Mouse (Mus musculus): Measurements from ENCODE around the gene Snrpb2. TPM values are rescaled to one million over a fixed set of nuclear protein-coding genes. Genes with fewer than 3 reads are reported as not detected.

Snrpb2 gene
- total RNA-seq (2022) = 10 to 100 TPM; 15.2 to 23.5 (median 16.9) TPM

GRCm38 (mm10) chr2:143062812-143063792 is at the start of gene Snrpb2:
Gene Snrpb2, plus strand, starts transcription at chr2:143063039.
- DNase-seq (ENCODE audit: low spot score) = peak; percentile 88

DNA sequence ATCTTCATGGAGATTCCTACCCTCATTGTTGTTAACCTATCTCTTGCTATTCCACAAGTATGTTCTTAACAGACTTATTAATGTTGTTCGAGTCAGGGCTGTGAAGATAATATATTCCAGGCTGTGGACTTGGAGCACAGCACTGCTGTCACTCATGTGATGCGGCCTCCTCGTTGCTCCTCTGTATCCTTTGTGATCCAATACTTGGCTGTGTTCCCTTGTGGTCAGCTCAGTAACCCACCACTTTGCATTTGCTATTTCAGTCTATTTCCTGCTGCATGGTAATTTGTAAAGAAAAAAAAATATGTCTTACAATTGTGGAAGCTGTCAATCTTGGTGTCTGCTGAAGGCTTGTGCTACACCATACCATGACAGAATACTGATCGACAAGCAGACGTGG is 49.8 kb upstream of the Snrpb2 start:
- no peak for DNase-seq (ENCODE audit: low spot score)

- no peak for DNase-seq (ENCODE audit: low spot score)
Measured at GRCm38 (mm10) chr2:143018084-143018483, 44.8 kb upstream of the Snrpb2 start.

- DNase-seq (ENCODE audit: low spot score) = no peak
Measured at GRCm38 (mm10) chr2:143018591-143019130, 44.2 kb upstream of the Snrpb2 start.

DNA sequence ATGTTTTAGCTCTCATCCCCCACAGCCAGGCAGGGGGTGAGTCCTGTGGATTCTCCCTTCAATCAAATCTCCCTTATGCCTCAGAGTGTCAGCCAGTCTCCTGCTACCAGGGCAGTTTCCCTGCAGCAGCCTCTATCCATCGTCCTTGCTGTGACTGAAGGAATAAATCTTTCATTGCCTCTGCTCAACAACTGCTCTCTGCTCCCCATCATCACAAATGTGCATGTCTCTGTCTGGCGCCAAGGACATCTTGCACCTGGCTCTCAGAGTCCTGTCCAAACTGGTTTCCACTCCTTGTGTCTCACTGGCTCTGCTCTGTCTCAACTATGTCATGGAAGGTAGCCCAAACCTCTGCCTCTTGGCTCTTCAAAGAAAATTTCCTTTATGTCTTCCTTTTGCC is 43.1 kb upstream of the Snrpb2 start:
- no peak for DNase-seq (ENCODE audit: low spot score)

- no peak for DNase-seq (ENCODE audit: low spot score)
Measured at GRCm38 (mm10) chr2:143023331-143023730, 39.5 kb upstream of the Snrpb2 start.

DNA sequence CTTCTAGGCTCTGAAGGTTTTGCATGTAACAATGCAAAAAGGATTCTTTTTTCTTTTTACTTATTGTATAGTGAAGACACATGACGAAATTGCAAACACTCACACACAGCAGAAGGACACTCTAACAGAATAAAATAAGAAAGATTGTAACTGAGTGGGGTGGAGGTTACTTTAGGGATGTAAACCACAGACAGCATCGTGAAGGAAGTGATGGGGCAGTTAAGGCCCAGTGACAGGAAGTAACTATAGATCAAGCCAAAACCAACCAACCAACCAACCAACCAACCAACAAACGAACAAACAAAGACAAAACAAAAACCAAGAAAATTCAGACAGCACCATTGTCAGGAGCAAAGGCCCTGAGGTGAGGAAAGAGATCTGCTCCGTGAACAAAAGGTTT is 38.6 kb upstream of the Snrpb2 start:
- DNase-seq (ENCODE audit: low spot score) = no peak

DNA sequence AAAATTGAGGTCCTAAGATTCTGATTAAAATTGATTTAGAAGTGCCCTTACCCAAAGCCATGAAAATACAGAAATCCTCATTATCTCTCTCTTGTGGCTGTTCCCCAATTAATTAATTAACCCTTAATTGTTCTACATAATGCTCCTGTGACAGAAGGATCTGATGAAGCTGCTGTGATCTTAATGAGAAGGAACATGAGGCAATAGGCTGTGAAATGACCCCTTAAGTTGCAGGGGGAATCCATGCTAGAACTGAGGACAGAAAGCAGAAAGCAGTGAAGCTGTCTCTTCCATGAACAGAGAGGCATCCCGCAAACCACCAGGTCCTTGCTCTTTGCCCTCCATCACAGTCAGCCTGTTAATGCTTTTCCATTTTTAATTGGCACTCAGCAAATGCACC is 31.6 kb upstream of the Snrpb2 start:
- no peak for DNase-seq (ENCODE audit: low spot score)

- no peak for DNase-seq (ENCODE audit: low spot score)
Measured at GRCm38 (mm10) chr2:143032378-143033255, 30.2 kb upstream of the Snrpb2 start.

DNA sequence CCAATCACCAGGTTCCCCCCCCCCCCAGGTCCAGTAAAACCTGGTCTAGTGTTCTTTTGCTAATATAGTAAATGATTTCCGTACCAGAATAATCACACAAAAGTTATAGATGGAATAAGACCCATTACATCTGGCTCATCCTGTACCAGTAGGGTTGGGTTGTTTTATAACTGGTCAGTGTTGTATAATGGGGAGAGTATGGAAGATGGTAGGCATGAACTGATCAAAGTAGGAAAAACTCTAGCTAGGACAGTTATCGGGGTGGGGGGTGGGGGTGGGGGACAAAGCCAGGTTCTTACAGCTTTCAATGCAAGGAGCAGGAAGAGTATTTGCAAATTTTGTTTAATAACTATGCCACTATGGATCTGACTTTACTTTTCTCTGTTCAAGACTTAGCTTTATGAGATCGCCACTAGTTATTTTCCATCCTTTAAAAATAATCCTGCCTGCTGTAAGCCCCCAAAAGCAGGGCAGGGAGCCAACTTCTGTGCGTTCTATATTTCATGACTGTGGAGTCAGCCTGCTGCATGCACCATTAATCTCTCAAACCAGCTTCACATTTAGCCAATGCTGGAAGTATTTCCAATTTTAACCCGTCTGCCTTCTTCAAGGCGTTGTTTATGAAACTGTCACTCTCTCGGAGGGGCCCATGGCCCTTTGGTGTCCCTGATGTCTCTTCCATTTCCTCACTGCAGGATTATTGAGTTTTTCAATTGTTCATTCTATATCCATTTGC is 28.3 kb upstream of the Snrpb2 start:
- DNase-seq (ENCODE audit: low spot score) = no peak

- peak; percentile 34 for DNase-seq (ENCODE audit: low spot score)
Measured at GRCm38 (mm10) chr2:143035086-143035593, 27.7 kb upstream of the Snrpb2 start.

GRCm38 (mm10) chr2:143041596-143041995 is 21.2 kb upstream of the Snrpb2 start:
- DNase-seq (ENCODE audit: low spot score) = no peak

DNA sequence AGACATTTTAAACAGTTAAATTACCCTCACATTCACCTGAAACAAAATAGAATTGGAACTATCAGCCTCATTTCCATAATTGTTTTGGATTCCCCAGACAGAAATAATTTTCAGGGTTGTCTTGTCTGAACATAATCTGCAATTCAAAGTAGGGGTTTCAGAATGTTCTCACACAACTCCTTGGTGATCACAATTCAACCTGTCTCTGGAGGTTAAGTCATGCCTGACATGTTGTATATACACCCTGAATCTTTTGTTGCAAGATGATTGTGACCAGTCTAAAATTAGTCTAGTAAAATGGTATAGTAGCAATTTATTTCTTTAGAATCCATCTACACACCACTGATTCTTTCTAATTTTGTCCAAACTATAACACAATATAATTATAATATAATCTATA is 7.6 kb upstream of the Snrpb2 start:
- DNase-seq (ENCODE audit: low spot score) = no peak

- no peak for DNase-seq (ENCODE audit: low spot score)
Measured at GRCm38 (mm10) chr2:143056736-143057135, 6.1 kb upstream of the Snrpb2 start.

- no peak for DNase-seq (ENCODE audit: low spot score)
Measured at GRCm38 (mm10) chr2:143062432-143062811, 417 bp upstream of the Snrpb2 start.

GRCm38 (mm10) chr2:143065914-143066313 is 3.1 kb downstream of the Snrpb2 start:
- no peak for DNase-seq (ENCODE audit: low spot score)

- DNase-seq (ENCODE audit: low spot score) = no peak
Measured at GRCm38 (mm10) chr2:143078198-143078851, 15.5 kb downstream of the Snrpb2 start, which contains the start of gene Otor. Gene Otor, plus strand, starts transcription at chr2:143078473.

DNA sequence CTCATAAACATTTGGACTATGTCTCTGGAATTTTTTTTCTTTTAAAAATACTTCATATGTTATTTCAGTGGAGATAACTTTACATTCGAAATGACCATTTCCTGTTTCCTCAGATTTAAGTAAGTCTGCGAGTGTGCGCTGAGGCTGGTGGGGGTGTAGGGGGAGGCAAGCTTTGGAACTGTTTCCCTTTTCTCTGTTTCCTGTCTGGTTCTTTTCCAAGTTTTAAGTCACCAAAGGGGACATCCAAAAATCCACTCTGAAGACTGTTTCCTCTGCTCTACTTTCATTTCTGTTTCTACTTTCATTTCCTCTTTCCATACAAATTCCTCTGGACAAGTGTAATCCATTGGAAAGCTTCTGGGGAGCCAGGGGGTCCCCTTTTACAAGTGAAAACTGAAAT is 18.9 kb downstream of the Snrpb2 start:
- peak; percentile 60 for DNase-seq (ENCODE audit: low spot score)

DNA sequence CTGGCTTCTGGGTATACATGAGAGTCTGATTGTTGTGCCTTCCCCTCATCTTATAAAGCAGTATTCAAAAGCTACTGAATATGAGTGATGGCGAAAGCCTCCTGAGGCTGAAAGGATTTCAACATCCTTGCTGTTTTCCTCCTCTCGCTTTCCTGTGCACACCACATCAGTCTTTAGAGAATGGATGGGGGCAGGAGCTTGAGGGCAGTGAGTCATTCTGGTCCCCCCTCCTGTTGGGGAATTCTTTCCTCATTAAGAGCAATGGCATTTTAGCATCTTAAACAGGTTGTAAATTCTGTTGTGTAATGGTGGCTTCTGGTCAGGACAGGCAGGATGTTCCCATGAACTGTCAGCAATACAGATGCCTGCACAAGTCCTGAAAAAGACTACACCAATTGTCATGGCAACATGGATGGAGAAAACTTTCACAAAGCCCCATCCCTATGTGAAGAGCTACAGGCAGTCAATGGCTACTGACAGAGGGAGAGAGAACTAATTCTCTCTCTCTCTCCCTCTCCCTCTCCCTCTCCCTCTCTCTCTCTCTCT is 22.1 kb downstream of the Snrpb2 start:
- no peak for DNase-seq (ENCODE audit: low spot score)

- no peak for DNase-seq (ENCODE audit: low spot score)
Measured at GRCm38 (mm10) chr2:143089866-143090265, 27.0 kb downstream of the Snrpb2 start.

Data from heart, adult 8-10 months (tissue).